Mouse (Mus musculus): ENCODE results near the gene Scrn1.

GRCm38 (mm10) chr6:54481390-54482112 is 84.7 kb downstream of the Scrn1 start:
- TF ChIP-seq FLI1 (IDR thresholded peaks at IDR 0.05; ENCODE audit: low read length) = no peak
- no peak for TF ChIP-seq GATA1 (IDR thresholded peaks at IDR 0.05; ENCODE audit: borderline replicate concordance, low read length)

Data from megakaryocyte, embryonic 14.5 days (primary cell).